Mouse (Mus musculus) testis, adult 2 months (tissue): Measurements from ENCODE around the gene Unc5cl.

Experiments used
- CTCF ChIP-seq: fragments of 200-500 bp; IDR thresholded peaks from 2 replicates; pipeline ENCODE4 v1.5.1; 2012; ENCODE audit warnings: low read depth, mild to moderate bottlenecking, inconsistent platforms, low read length, moderate library complexity; ENCODE audit not compliant: control insufficient read depth, insufficient read depth, insufficient replicate concordance
- POLR2A ChIP-seq: fragments of 200-500 bp; IDR thresholded peaks from 2 replicates; pipeline ENCODE4 v1.6.1; 2012; ENCODE audit warnings: low read depth, mild to moderate bottlenecking, inconsistent platforms, low read length, moderate library complexity; ENCODE audit not compliant: control insufficient read depth

- TF ChIP-seq CTCF = no peak
- TF ChIP-seq POLR2A = no peak
Measured at GRCm38 (mm10) chr17:48418174-48418573, 36.5 kb upstream of the Unc5cl start.
